Mouse (Mus musculus) C2C12 (cell line): ENCODE data around the gene Nacc2. TPM values are rescaled to one million over a fixed set of nuclear protein-coding genes. Genes with fewer than 3 reads are reported as not detected.

Source experiments
- H3K27me3 ChIP-seq: one replicate; pipeline ENCODE4 v1.6.1; 2011; ENCODE audit not compliant: control insufficient read depth, insufficient read depth, insufficient read length
- H3K36me3 ChIP-seq: one replicate; pipeline ENCODE4 v1.6.1; 2011; ENCODE audit not compliant: control insufficient read depth, insufficient read depth
- H3K4me3 ChIP-seq: one replicate; pipeline ENCODE4 v1.5.1; 2011; ENCODE audit warnings: mild to moderate bottlenecking, control low read depth; ENCODE audit not compliant: poor library complexity, insufficient read depth, severe bottlenecking
- H3K79me2 ChIP-seq: one replicate; pipeline ENCODE4 v1.6.1; 2011; ENCODE audit not compliant: control insufficient read depth, insufficient read depth
- H3K79me3 ChIP-seq: one replicate; pipeline ENCODE4 v1.6.1; 2011; ENCODE audit warnings: low read depth, control low read depth
- H3ac ChIP-seq: one replicate; pipeline ENCODE3; 2011; ENCODE audit warnings: low read depth; ENCODE audit not compliant: control insufficient read depth, insufficient read length
- CEBPB ChIP-seq: IDR thresholded peaks from one replicate; pipeline ENCODE4 v1.6.1; 2011; ENCODE audit warnings: low read depth, mild to moderate bottlenecking, control low read depth, moderate library complexity
- CTCF ChIP-seq: IDR thresholded peaks from one replicate; pipeline ENCODE4 v1.5.1; 2011; ENCODE audit not compliant: control insufficient read depth, insufficient read depth, insufficient read length
- FOSL1 ChIP-seq: IDR thresholded peaks from one replicate; pipeline ENCODE4 v1.8.0; 2011; ENCODE audit warnings: mild to moderate bottlenecking, low read length; ENCODE audit not compliant: poor library complexity, insufficient read depth, severe bottlenecking
- MAX ChIP-seq: IDR thresholded peaks from one replicate; pipeline ENCODE4 v1.6.1; 2011; ENCODE audit warnings: mild to moderate bottlenecking, control low read depth
- MYOD1 ChIP-seq: IDR thresholded peaks from one replicate; pipeline ENCODE4 v1.6.1; 2011; ENCODE audit warnings: low read depth; ENCODE audit not compliant: control insufficient read depth, insufficient read length
- MYOG ChIP-seq: IDR thresholded peaks from one replicate; pipeline ENCODE4 v1.6.1; 2011; ENCODE audit not compliant: control insufficient read depth, insufficient read length; ENCODE audit errors: extremely low read depth
- USF1 ChIP-seq: IDR thresholded peaks from one replicate; pipeline ENCODE4 v1.6.1; 2011; ENCODE audit warnings: low read depth, mild to moderate bottlenecking, control low read depth, moderate library complexity
- polyA plus RNA-seq: library from polyadenylated mRNA; unstranded; fragments of >200 nt; fragmentation: generic; extraction: Trizol; gene quantifications from one replicate; pipeline ENCODE4 v1.2.1, GENCODE M21; 2012; ENCODE audit warnings: missing spikeins

Nacc2 gene
- polyA plus RNA-seq, 1 experiment, result 20.8 TPM

GRCm38 (mm10) chr2:26041163-26041810, 81.7 kb downstream of the Nacc2 start:
- Histone ChIP-seq H3ac (no peak overlapping the region), H3K4me3 (no peak overlapping the region), H3K36me3 (no peaks in the 10 kb centered on the region), H3K79me2 (no peaks in the 10 kb centered on the region), H3K79me3 (no peaks in the 10 kb centered on the region), H3K27me3 (peaks cover 92% of the 10 kb centered on the region)
- TF ChIP-seq MAX (no peak), CTCF (no peak), MYOG (no peak), CEBPB (no peak), MYOD1 (no peak), USF1 (no peak), FOSL1 (no peak)

DNA sequence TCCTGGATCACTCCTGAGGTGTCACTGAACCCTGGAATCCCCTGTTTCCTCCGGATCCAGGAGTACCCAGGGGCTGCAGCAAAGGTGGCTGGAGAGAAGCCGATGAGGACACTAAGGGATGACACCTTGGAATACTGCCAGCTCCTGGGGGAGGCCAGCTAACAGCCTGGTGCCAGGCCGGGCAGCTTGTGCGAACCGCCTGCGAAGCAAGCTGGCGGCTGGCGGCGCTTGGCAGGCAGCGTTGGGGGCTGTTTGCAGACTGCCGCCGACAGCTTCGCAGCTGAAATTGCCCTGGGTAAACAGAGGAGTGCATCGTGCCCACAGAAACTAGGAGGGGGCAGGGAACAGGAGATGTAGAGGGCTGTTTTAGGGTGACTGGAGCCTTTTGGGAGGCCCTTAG, 83.1 kb downstream of the Nacc2 start:
- Histone ChIP-seq H3ac (no peak overlapping the region), H3K36me3 (no peaks in the 10 kb centered on the region), H3K27me3 (peaks cover 91% of the 10 kb centered on the region), H3K4me3 (no peak overlapping the region), H3K79me3 (no peaks in the 10 kb centered on the region), H3K79me2 (no peaks in the 10 kb centered on the region)
- no peak for TF ChIP-seq MAX
- no peak for TF ChIP-seq FOSL1
- no peak for TF ChIP-seq MYOD1

GRCm38 (mm10) chr2:26037386-26037785, 85.6 kb downstream of the Nacc2 start:
- Histone ChIP-seq H3K27me3 (peaks cover 94% of the 10 kb centered on the region), H3K79me2 (no peaks in the 10 kb centered on the region), H3K79me3 (no peaks in the 10 kb centered on the region), H3ac (no peak overlapping the region), H3K4me3 (no peak overlapping the region), H3K36me3 (no peaks in the 10 kb centered on the region)
- TF ChIP-seq MYOG, result no peak
- no peak for TF ChIP-seq USF1
- TF ChIP-seq CTCF, result no peak
- TF ChIP-seq FOSL1, result no peak
- TF ChIP-seq CEBPB, result no peak
- no peak for TF ChIP-seq MAX
- TF ChIP-seq MYOD1, result no peak

- no peak overlapping the region for H3K4me3 ChIP-seq
- TF ChIP-seq CTCF (no peak), USF1 (no peak), FOSL1 (no peak), MYOD1 (no peak), MAX (no peak), MYOG (no peak), CEBPB (no peak)
- H3K79me3 ChIP-seq, result no peaks in the 10 kb centered on the region
- no peaks in the 10 kb centered on the region for H3K36me3 ChIP-seq
- H3ac ChIP-seq, result no peak overlapping the region
- H3K27me3 ChIP-seq, result peaks cover 84% of the 10 kb centered on the region
- no peaks in the 10 kb centered on the region for H3K79me2 ChIP-seq
Observed at GRCm38 (mm10) chr2:26034344-26035050, 88.5 kb downstream of the Nacc2 start.

- Histone ChIP-seq H3ac (no peak overlapping the region), H3K27me3 (peaks cover 64% of the 10 kb centered on the region), H3K4me3 (no peak overlapping the region), H3K79me3 (no peaks in the 10 kb centered on the region), H3K36me3 (no peaks in the 10 kb centered on the region), H3K79me2 (no peaks in the 10 kb centered on the region)
- TF ChIP-seq CEBPB (no peak), USF1 (no peak), CTCF (no peak), MYOD1 (no peak), MYOG (no peak)
Observed at GRCm38 (mm10) chr2:26030288-26030687, 92.7 kb downstream of the Nacc2 start.

DNA sequence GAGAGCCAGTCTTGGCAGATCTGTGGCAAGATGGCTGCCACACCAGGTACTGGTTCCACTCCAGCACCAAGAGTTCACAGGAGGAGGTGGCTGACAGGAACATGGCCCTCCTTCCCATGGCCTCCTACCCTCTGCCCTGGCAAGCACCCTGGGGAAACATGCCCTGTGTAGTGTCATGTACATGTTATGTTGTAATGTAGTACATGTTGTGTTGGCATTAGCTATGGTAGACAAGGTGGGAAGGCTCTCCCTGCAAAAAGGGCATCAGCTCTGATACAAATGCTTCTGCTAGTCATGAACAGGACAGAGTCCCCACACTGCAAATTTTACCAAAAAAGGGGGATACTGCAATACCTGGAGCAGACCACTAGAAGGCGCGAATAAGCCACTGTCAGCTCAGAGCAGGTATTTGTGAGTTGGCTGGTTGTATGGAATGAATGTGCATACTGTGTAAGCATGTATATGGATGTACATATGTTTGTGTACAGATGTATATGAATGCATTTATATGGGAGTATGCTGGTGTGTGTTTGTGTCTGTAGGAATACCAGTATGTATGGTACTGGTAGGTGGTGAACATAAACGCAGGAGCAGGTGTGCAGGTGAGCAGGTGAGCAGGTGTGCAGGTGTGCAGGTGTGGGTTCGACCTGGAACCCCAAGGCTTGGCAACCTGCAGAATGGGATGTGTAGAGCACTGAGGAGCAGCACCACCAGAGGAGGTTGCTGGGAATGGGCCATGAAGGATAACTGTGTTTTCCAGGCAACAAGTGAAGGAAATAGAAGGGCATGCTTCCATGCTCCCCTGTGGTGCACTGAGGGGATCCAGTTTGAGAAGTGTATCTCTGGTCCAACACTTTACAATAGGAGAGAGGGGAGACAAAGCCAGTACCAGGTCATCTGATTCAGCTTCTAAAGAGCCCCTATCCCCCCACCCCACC, 98.6 kb downstream of the Nacc2 start:
- Histone ChIP-seq H3K79me2 (peaks cover 19% of the 10 kb centered on the region), H3K36me3 (no peaks in the 10 kb centered on the region), H3K27me3 (peaks cover 19% of the 10 kb centered on the region), H3K79me3 (peaks cover 10% of the 10 kb centered on the region), H3K4me3 (no peak overlapping the region), H3ac (no peak overlapping the region)
- TF ChIP-seq MAX (no peak), MYOG (no peak), CTCF (peak; percentile 52), MYOD1 (no peak), USF1 (no peak)
